Mouse (Mus musculus) embryonic facial prominence, embryonic 12.5 days (tissue): Measurements from ENCODE around the gene Tgfbr2. TPM values are rescaled to one million over a fixed set of nuclear protein-coding genes. Genes with fewer than 3 reads are reported as not detected.

Source experiments
- ATAC-seq: fragments of 200-750 bp; cut with Nextera tagmentation; 2 replicates; pipeline ENCODE4 v1.8.0; 2017; ENCODE audit not compliant: insufficient number of reproducible peaks, insufficient read depth, low FRiP score, low TSS enrichment
- H3K27ac ChIP-seq: fragments of 300-500 bp; sonication (generic); 2 replicates; pipeline ENCODE4 v1.5.1; 2016; ENCODE audit warnings: mild to moderate bottlenecking
- H3K27me3 ChIP-seq: fragments of 300-500 bp; sonication (generic); 2 replicates; pipeline ENCODE4 v1.6.1; 2016; ENCODE audit warnings: mild to moderate bottlenecking, moderate library complexity
- H3K36me3 ChIP-seq: fragments of 300-500 bp; sonication (generic); 2 replicates; pipeline ENCODE4 v1.6.1; 2016; ENCODE audit warnings: mild to moderate bottlenecking
- H3K4me1 ChIP-seq: fragments of 300-500 bp; sonication (generic); 2 replicates; pipeline ENCODE4 v1.6.1; 2016
- H3K4me2 ChIP-seq: fragments of 300-500 bp; sonication (generic); replicated peaks from 2 replicates; pipeline ENCODE4 v1.6.1; 2016; ENCODE audit warnings: mild to moderate bottlenecking, moderate library complexity
- H3K4me3 ChIP-seq: fragments of 300-500 bp; sonication (generic); 2 replicates; pipeline ENCODE4 v1.5.1; 2016; ENCODE audit warnings: mild to moderate bottlenecking
- H3K9ac ChIP-seq: fragments of 300-500 bp; sonication (generic); 2 replicates; pipeline ENCODE4 v1.6.1; 2016; ENCODE audit warnings: mild to moderate bottlenecking, moderate library complexity
- H3K9me3 ChIP-seq: fragments of 300-500 bp; sonication (generic); 2 replicates; pipeline ENCODE4 v1.6.1; 2016; ENCODE audit warnings: mild to moderate bottlenecking, moderate library complexity
- WGBS: fragments of 180-500 bp; shearing (Covaris S2); methylation state at CpG from one replicate; pipeline ENCODE4 v1.1.7; 2016; 5-methylcytosine and 5-hydroxymethylcytosine counted together
- polyA plus RNA-seq: library from polyadenylated mRNA; unstranded; fragments of >200 nt; fragmentation: Nextera tagmentation; extraction: Ambion mirVana; gene quantifications from 2 replicates; pipeline ENCODE4 v1.2.1, GENCODE M21; 2016

Gene Tgfbr2
- polyA plus RNA-seq, 1 experiment from 2014 or later = 28.7 TPM

DNA sequence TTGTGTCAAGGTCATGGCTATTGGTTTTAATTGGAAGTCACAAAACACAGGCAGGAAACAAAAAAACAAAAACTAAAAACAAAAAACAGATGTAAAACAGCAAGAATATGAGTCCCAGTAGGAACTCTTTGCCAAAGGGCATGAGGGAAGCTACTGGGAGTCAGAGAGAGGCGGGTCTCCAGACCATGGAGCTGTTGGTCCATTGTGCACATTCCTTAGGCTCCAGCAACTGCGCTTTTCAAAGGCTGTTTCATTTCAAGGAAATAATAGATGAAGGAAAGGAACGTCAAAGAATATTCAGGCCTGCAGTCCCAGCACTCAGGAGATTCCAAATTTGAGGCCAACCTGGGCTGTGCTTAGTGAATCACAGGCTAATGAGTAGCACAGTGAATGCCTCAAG is 46.3 kb downstream of the Tgfbr2 start:
- Histone ChIP-seq H3K9ac (no peak overlapping the region), H3K27ac (no peak overlapping the region), H3K36me3 (peaks cover 35% of the 10 kb centered on the region), H3K4me3 (no peak overlapping the region), H3K4me2 (no peak overlapping the region), H3K4me1 (peaks cover 15% of the 10 kb centered on the region), H3K27me3 (no peaks in the 10 kb centered on the region), H3K9me3 (no peaks in the 10 kb centered on the region)
- WGBS = 56% methylated on average over 3 of the region's 3 CpGs
- ATAC-seq = no peak

DNA sequence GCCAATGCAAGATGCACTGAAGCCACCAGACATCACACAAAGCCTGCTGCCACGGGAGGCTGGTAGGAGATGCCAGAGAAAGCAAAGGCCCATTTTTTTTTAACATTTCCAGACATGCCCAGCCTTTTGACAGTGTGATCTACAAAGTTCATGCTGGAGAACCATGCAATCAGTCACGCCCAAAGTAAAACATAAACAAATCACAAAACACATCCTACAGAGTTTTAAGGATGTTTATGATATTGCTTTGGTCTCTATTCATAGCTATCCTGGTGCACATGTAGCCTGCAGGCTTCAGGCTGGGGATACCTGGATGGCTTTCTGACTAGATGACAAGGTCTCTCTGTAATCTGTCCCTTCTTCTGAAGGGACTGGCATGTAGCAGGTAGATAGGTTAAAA is 46.8 kb downstream of the Tgfbr2 start:
- Histone ChIP-seq H3K27me3 (no peaks in the 10 kb centered on the region), H3K4me3 (no peak overlapping the region), H3K27ac (no peak overlapping the region), H3K4me1 (peaks cover 18% of the 10 kb centered on the region), H3K36me3 (peaks cover 35% of the 10 kb centered on the region), H3K9ac (no peak overlapping the region), H3K9me3 (no peaks in the 10 kb centered on the region), H3K4me2 (no peak overlapping the region)
- ATAC-seq = no peak
- WGBS = 85% methylated on average over 2 of the region's 2 CpGs

DNA sequence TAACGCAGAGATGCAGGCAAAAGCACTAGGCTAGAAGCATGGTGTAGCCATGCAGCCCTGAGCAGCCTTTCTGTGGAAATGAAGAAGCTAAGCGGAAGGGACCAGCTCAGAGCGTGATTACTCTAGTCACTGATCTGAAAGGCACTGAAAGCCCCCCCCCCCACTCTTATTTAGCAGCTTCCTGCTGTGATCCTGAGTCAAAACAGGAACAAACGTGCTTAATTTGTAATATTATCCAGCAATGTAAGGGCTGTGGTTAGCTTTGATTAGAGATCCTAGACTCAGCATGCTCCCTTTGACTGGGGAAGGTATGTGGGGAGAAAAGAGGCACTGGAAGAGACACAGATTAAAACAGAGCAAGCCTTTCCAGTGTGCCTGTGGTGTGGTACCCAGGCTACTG is 48.7 kb downstream of the Tgfbr2 start:
- H3K4me3 ChIP-seq = no peak overlapping the region
- 44% methylated on average over 4 of the region's 4 CpGs for WGBS
- H3K27me3 ChIP-seq = no peaks in the 10 kb centered on the region
- no peak overlapping the region for H3K9ac ChIP-seq
- no peak for ATAC-seq
- no peak overlapping the region for H3K4me2 ChIP-seq
- H3K9me3 ChIP-seq = no peaks in the 10 kb centered on the region
- peaks cover 34% of the 10 kb centered on the region for H3K36me3 ChIP-seq
- peaks cover 34% of the 10 kb centered on the region for H3K4me1 ChIP-seq
- peak overlapping the region; percentile 69 for H3K27ac ChIP-seq

DNA sequence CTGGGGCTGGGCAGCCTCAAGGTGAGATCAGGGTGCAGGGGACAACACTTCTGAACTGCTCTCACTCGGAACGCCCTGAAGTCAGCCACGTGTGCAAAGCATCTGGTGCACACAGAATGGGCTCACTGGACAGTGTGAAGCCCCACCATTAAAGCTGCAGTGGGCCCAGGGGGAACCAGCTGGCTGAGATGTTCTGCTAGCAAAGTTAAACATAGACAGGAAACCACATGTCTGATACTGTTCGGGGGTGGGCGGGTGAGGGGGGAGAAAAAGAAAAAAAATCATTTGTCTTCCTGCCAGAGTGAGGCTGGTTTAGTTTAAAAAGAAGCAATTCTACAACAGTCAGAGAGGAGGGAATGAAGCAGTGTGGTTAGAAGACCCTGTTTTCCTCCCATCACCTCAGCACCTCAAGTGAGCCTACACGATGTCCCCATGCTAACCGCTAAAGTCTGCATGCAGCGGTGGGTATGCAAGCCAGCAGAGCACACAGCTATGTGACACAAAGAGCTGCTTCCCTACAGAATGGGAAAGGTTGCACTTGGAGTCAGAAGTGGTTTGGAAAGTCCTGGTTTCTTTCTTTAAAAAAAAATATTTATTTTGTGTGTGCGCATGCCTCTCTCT is 52.1 kb downstream of the Tgfbr2 start:
- Histone ChIP-seq H3K27me3 (no peaks in the 10 kb centered on the region), H3K27ac (peak overlapping the region; percentile 77), H3K4me2 (no peak overlapping the region), H3K4me1 (peaks cover 34% of the 10 kb centered on the region), H3K9me3 (no peaks in the 10 kb centered on the region), H3K4me3 (no peak overlapping the region), H3K9ac (no peak overlapping the region), H3K36me3 (peaks cover 27% of the 10 kb centered on the region)
- ATAC-seq = peak; percentile 65; the same call in 1 of the 2 replicates
- WGBS = 38% methylated on average over 9 of the region's 9 CpGs

DNA sequence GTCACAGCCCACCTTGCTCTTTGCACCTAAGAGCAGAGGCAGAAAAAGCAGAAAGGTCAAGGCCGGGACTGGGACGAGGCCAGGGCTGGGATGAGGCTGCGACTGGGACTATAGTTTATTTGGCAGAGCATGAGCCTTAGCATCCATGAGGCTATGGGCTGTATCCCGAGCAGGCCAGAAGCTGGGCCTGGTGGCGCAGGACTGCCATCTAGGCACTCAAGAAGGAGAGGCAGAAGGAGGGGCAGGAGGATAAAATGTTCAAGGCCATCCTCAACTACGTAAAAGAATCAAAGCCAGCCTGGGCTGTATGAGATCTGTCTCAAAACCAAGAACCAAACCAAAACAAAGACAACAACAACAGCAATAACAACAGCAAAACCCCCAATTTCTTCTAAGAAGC is 52.6 kb downstream of the Tgfbr2 start:
- Histone ChIP-seq H3K4me3 (no peak overlapping the region), H3K9ac (no peak overlapping the region), H3K4me1 (peaks cover 34% of the 10 kb centered on the region), H3K36me3 (peaks cover 26% of the 10 kb centered on the region), H3K27me3 (no peaks in the 10 kb centered on the region), H3K4me2 (no peak overlapping the region), H3K27ac (peak overlapping the region; percentile 77), H3K9me3 (no peaks in the 10 kb centered on the region)
- 0 out of 2 replicates have a peak, but pooled peaks have one; percentile 43 for ATAC-seq
- 64% methylated on average over 6 of the region's 6 CpGs for WGBS

DNA sequence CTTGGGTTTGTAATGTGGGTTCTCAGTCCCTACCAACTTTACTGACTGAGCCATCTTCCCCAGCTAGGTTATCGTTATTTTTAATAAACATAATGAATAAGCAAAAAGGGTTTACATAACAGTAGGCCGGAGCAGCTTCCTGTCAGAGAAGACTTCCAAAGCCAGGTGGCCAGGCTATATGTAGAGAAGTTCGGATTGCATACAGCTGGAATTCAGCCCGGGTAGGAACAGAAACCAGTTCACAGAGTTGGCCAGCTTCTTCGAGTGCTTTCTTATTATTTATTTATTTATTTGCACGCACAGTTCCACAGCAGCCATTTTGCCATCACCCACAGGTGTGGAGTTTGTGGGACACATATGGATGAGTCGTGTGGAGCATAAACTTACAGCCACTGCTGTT is 53.7 kb downstream of the Tgfbr2 start:
- H3K9ac ChIP-seq = no peak overlapping the region
- H3K4me3 ChIP-seq = no peak overlapping the region
- peak overlapping the region; percentile 77; the same call in 1 of the 2 replicates for H3K27ac ChIP-seq
- no peaks in the 10 kb centered on the region for H3K9me3 ChIP-seq
- H3K4me2 ChIP-seq = no peak overlapping the region
- 80% methylated on average over 7 of the region's 7 CpGs for WGBS
- H3K4me1 ChIP-seq = peaks cover 32% of the 10 kb centered on the region
- H3K36me3 ChIP-seq = peaks cover 19% of the 10 kb centered on the region
- H3K27me3 ChIP-seq = no peaks in the 10 kb centered on the region
- ATAC-seq = no peak

DNA sequence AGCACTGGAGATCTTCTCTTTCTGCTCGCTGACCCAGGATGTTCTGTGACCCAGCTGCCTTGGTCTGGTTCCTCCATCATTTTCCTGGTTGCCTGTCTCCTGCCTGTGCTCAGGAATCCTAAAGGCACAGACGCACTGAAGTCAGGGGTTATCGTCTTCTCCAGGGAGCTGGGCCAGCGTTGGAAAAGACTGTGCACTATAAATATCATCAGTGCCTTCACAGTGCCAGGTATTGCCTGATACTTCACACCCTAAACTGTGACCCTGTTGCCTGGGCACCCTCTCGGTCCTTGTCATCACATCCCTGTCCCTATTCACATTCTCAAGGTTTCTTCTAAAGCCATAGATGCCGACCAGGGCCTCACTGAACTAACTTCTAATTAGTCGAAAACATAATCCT is 55.2 kb downstream of the Tgfbr2 start:
- WGBS = 82% methylated on average over 7 of the region's 7 CpGs

DNA sequence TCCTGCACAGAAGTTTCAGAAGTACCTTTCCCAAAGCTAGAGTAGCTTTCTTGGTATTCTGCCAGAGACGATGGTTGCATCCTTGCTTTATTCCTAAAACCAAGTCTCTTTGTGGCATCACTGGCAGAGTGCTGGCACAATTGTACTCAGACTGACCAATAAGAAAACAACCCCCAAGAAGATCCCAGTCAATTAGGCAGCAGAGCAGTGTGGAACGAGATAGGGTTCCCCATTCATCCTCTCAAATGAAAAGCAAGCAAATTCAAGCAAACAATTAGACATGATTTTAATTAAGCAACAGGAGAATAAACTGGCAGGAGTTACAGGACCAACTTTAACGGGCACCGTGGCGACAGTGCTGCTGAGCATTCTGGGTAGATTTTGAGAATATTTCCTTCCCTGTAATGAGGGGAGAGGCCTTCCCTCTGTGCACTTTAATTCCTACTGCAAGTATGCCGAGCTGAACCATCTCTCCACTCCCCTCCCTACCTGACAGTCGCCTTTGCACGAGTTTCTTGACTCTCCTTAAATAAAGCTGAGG is 56.8 kb downstream of the Tgfbr2 start:
- no peak for ATAC-seq
- Histone ChIP-seq H3K4me1 (peaks cover 28% of the 10 kb centered on the region), H3K27ac (no peak overlapping the region), H3K4me3 (no peak overlapping the region), H3K36me3 (0 out of 2 replicates have a peak, but pooled peaks cover 5% of the 10 kb centered on the region), H3K27me3 (no peaks in the 10 kb centered on the region), H3K9ac (no peak overlapping the region), H3K9me3 (no peaks in the 10 kb centered on the region), H3K4me2 (no peak overlapping the region)
- WGBS = 70% methylated on average over 8 of the region's 8 CpGs

More for the DNA sequence above, 55.2 kb downstream of the Tgfbr2 start:
- no peak for ATAC-seq
- peaks cover 35% of the 10 kb centered on the region for H3K4me1 ChIP-seq
- H3K36me3 ChIP-seq = peaks cover 12% of the 10 kb centered on the region
- no peak overlapping the region for H3K9ac ChIP-seq
- H3K4me2 ChIP-seq = no peak overlapping the region
- H3K27me3 ChIP-seq = no peaks in the 10 kb centered on the region
- H3K4me3 ChIP-seq = no peak overlapping the region
- H3K9me3 ChIP-seq = no peaks in the 10 kb centered on the region
- H3K27ac ChIP-seq = no peak overlapping the region

DNA sequence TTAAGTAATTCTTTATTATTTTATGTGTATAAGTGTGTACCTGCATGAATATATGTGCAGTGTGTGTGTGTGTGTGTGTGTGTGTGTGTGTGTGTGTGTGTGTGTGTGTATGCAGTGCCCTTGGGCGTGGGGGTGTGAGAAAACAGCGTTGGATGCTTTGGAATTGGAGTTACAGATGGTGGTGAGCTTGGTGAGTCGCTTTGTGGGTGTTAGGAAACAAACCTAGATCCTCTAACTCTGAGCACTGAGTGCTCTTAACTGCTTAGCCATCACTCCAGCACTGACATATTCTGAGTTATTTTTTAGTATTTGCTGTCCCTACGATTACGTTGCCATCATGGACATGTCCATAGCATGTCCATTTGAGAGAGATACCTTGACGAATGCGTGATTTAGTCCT is 59.3 kb downstream of the Tgfbr2 start:
- no peak for ATAC-seq
- Histone ChIP-seq H3K36me3 (peaks cover 8% of the 10 kb centered on the region; the same call in 1 of the 2 replicates), H3K9ac (no peak overlapping the region), H3K4me2 (no peak overlapping the region), H3K27ac (peak overlapping the region; percentile 65; the same call in 1 of the 2 replicates), H3K27me3 (no peaks in the 10 kb centered on the region), H3K4me1 (peaks cover 14% of the 10 kb centered on the region), H3K4me3 (no peak overlapping the region), H3K9me3 (no peaks in the 10 kb centered on the region)
- WGBS = 85% methylated on average over 7 of the region's 7 CpGs

DNA sequence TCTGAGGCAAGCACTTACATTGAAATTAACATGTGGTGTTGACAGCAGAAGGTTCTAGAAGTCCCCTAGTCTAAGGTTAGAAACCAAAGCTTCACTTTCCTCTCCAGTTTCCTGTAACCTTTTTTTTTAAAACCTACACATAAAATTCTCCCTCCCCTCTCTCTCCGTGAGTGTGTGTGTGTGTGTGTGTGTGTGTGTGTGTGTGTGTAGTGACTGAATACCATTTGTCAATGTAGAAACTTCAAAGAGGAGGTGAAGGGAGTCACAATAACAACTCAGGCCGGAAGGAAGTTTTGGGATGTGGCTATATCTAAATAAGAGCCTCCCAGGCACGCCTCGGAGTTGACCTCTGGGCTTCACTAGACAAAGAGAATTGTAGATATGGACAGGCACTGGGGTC is 60.8 kb downstream of the Tgfbr2 start:
- Histone ChIP-seq H3K36me3 (peaks cover 14% of the 10 kb centered on the region), H3K27me3 (no peaks in the 10 kb centered on the region), H3K4me2 (no peak overlapping the region), H3K4me1 (peaks cover 14% of the 10 kb centered on the region), H3K4me3 (no peak overlapping the region), H3K9ac (no peak overlapping the region), H3K27ac (no peak overlapping the region), H3K9me3 (no peaks in the 10 kb centered on the region)
- ATAC-seq = no peak
- 31% methylated on average over 4 of the region's 4 CpGs for WGBS

DNA sequence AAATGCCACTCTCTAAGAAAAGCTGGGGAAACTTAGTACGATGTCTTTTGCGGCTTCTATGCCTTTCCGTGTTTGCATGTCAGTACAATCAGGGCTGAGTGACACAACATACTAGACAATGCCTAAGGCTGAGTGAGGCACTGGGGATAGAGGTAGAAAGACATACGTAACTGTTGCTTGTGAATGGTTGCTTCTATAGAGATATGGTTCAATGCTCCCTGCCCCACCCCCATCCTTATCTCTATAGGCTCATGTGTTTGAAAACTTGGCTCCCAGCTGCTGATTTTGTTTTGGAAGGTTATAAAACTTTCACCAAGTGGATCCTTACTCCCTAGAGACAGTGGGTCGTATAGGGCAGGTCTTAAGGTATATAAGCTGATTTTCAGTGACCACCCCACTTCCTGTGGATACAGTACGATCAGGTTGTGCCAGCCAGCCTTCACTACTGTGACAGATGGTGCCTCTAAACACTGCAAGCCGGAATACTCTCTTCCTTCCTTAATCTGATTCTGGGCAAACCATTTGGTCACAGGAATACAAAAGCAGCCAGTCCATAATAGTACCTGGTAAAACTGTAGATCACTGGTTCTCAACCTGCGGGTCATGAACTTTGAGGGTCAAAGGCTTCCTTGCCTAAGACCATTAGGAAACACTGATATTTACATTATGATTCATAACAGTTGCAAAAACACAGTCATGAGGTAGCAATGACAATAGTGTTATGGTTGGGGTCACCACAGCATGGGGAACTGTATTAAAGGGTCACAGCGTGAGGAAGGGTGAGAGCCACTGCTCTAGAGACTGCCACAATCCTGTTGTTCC is 63.8 kb downstream of the Tgfbr2 start:
- H3K36me3 ChIP-seq = peaks cover 35% of the 10 kb centered on the region
- no peak for ATAC-seq

DNA sequence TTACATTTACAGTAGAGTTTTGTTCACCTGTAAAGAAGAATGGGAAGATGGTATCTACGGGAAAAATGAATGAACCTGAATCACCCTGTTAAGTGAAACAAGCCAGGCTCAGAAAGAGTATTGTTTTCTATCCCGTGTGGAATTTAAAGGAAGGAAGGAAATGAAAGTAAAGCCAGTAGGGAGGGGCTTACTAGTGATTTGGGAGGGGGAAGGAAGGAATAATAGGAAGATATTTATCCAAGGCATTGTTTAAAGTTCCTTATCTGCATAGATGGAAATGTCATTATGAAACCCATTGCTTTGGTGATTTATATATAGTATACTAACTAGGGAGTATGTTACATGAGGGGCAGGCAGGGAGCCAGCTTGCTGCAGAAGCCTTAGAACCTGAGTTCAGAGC is 66.4 kb downstream of the Tgfbr2 start:
- no peak overlapping the region for H3K9ac ChIP-seq
- H3K4me1 ChIP-seq = peaks cover 11% of the 10 kb centered on the region; the same call in 1 of the 2 replicates
- H3K36me3 ChIP-seq = peaks cover 40% of the 10 kb centered on the region
- H3K27ac ChIP-seq = no peak overlapping the region
- no peaks in the 10 kb centered on the region for H3K27me3 ChIP-seq
- 74% methylated on average over 2 of the region's 2 CpGs for WGBS
- ATAC-seq = no peak
- H3K4me2 ChIP-seq = no peak overlapping the region
- no peaks in the 10 kb centered on the region for H3K9me3 ChIP-seq
- no peak overlapping the region for H3K4me3 ChIP-seq

More for the DNA sequence above, 63.8 kb downstream of the Tgfbr2 start:
- no peak overlapping the region for H3K4me3 ChIP-seq
- no peak overlapping the region for H3K27ac ChIP-seq
- no peak overlapping the region for H3K9ac ChIP-seq
- H3K9me3 ChIP-seq = no peaks in the 10 kb centered on the region
- H3K4me1 ChIP-seq = peaks cover 18% of the 10 kb centered on the region
- no peak overlapping the region for H3K4me2 ChIP-seq
- WGBS = 89% methylated on average over 9 of the region's 9 CpGs
- H3K27me3 ChIP-seq = no peaks in the 10 kb centered on the region
